Mouse (Mus musculus): ENCODE measurements around the gene Klhl35. TPM values are rescaled to one million over a fixed set of nuclear protein-coding genes. Genes with fewer than 3 reads are reported as not detected.

Klhl35 gene
- total and polyA plus RNA-seq, 2 experiments from 2014 or later: 2.3 to 3.3 TPM

DNA sequence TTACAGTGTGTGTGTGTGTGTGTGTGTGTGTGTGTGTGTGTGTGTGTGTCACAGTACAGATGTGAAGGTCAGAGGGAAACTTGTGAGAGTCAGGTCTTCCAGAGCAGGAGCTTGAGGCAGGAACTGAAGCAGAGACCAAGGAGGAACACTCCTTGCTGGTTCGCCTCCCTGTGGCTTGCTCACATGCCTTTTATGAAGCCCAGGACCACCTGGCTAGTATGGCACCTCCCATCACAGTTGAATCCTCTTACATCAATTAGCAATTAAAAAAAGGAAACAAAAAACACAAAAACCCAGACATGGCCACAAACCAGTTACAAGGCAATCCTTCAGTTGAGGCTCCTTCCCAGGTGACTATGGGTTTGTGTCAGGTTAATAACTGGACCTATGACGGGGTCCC lies 2.7 kb upstream of the Klhl35 start:
- Histone ChIP-seq H3K36me3 (ENCODE audit: insufficient read depth, low read length) (peaks cover 5% of the 10 kb centered on the region; the same call in 1 of the 2 replicates), H3K4me3 (ENCODE audit: low read length) (no peak overlapping the region), H3K9me3 (ENCODE audit: low read length) (no peaks in the 10 kb centered on the region), H3K27ac (no peak overlapping the region), H3K27me3 (ENCODE audit: insufficient read depth, low read length) (no peaks in the 10 kb centered on the region), H3K4me2 (ENCODE audit: low read depth, low read length) (no peak overlapping the region), H3K4me1 (ENCODE audit: insufficient read depth, low read length) (peaks cover 21% of the 10 kb centered on the region), H3K9ac (replicated peaks; ENCODE audit: low read length) (no peak overlapping the region)
- 91% methylated on average over 2 of the region's 2 CpGs for WGBS
- no peak for TF ChIP-seq CTCF (IDR thresholded peaks at IDR 0.05; ENCODE audit: low read depth)
- ATAC-seq (no peak), DNase-seq (ENCODE audit: low spot score) (no peak)

DNA sequence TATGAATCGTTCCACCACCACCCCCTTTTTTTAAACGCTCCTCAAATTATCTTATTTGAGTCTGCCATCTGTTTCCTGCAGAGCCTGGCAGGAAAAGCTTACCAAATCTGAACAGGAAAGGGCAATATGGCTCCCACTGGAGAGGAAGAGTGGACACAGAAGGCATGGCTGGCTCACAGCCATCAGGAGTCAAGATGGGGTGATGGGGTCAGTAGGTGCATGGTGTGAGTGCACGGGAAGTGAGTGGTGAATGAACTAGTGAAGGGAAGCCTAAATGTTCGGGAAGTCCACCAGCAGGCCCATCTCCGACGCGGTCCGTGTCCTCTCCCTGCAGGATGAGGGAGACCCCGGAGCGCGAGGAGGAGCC lies 2.1 kb downstream of the Klhl35 start:
- H3K4me1 ChIP-seq (ENCODE audit: insufficient read depth, low read length): peaks cover 26% of the 10 kb centered on the region
- peak overlapping the region; percentile 67 for H3K4me2 ChIP-seq (ENCODE audit: low read depth, low read length)
- peak overlapping the region; percentile 65 for H3K9ac ChIP-seq (replicated peaks; ENCODE audit: low read length)
- no peak for TF ChIP-seq CTCF (IDR thresholded peaks at IDR 0.05; ENCODE audit: low read depth)
- no peaks in the 10 kb centered on the region for H3K9me3 ChIP-seq (ENCODE audit: low read length)
- ATAC-seq (no peak), DNase-seq (ENCODE audit: low spot score) (peak; percentile 61)
- peak overlapping the region; percentile 92 for H3K27ac ChIP-seq
- no peaks in the 10 kb centered on the region for H3K36me3 ChIP-seq (ENCODE audit: insufficient read depth, low read length)
- peak overlapping the region; percentile 46 for H3K4me3 ChIP-seq (ENCODE audit: low read length)
- 11% methylated on average over 11 of the region's 11 CpGs for WGBS
- H3K27me3 ChIP-seq (ENCODE audit: insufficient read depth, low read length): no peaks in the 10 kb centered on the region

DNA sequence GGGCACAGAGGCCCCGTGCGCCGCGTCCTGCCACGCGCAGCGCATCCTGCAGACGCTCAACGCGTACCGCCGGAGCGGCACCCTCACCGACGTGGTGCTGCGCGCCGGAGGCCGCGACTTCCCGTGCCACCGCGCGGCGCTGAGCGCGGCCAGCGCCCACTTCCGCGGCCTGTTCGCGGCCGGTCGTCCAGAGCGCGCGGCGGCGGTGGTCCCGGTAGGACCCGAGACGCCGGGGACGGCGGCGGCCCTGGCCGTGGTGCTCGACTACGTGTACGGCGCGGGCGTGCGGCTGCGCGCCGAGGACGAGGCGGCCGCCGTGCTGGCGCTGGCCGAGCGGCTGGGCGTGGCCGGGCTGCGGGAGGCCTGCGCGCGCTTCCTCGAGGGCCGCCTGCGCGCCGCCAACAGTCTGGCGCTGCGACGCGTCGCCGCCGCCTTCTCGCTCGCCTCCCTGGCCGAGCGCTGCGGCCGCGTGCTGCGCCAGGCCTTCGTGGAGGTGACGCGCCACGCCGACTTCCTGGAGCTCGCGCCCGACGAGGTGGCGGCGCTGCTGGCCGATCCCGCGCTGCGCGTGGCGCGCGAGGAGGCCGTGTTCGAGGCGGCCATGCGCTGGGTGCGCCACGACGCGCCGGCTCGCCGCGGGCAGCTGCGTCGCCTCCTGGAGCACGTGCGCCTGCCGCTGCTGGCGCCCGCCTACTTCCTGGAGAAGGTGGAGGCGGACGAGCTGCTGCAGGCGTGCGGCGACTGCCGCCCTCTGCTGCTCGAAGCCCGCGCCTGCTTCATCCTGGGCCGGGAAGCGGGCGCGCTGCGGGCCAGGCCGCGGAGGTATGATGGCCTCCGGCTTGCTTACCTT lies 2.7 kb downstream of the Klhl35 start:
- DNase-seq (ENCODE audit: low spot score): peak; percentile 93
- peak overlapping the region; percentile 67 for H3K4me2 ChIP-seq (ENCODE audit: low read depth, low read length)
- peak overlapping the region; percentile 92 for H3K27ac ChIP-seq
- peaks cover 26% of the 10 kb centered on the region for H3K4me1 ChIP-seq (ENCODE audit: insufficient read depth, low read length)
- no peaks in the 10 kb centered on the region for H3K36me3 ChIP-seq (ENCODE audit: insufficient read depth, low read length)
- TF ChIP-seq CTCF (IDR thresholded peaks at IDR 0.05; ENCODE audit: low read depth): peak; percentile 53
- no peaks in the 10 kb centered on the region for H3K27me3 ChIP-seq (ENCODE audit: insufficient read depth, low read length)
- no peaks in the 10 kb centered on the region for H3K9me3 ChIP-seq (ENCODE audit: low read length)
- 2% methylated on average over 121 of the region's 145 CpGs for WGBS
- H3K4me3 ChIP-seq (ENCODE audit: low read length): peak overlapping the region; percentile 46
- peak; percentile 87 for ATAC-seq
- H3K9ac ChIP-seq (replicated peaks; ENCODE audit: low read length): peak overlapping the region; percentile 65

DNA sequence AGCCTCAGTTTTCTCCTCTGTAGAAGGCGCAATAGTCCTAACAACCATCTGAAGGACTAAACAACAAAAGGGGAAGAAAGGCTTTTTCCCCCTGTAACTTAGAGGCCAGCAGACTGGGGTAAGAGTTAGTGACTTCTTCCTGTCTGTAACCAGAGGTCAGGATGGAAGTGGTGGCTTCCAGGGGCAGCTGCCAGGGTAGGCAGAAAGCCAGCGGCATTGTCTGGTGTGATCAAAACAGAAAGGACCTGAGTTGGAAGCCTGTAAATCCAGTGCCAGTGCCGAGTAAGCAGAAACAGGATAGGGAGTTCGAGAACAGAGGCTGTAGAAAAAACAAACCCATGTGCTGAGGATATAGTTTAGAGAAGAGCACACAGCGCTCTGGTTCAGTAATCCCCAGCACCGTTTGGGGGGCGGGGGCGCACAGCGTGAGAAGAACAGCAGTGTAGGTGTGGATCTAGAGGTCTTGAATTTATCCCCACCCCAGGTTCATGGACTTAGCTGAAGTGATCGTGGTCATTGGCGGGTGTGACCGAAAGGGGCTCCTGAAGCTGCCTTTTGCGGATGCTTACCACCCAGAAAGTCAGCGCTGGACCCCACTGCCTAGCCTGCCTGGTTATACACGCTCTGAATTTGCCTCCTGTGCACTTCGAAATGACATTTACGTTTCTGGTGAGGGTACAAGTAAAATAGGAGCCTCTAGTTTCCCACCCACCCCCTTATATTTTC lies 4.0 kb downstream of the Klhl35 start:
- Histone ChIP-seq H3K4me2 (ENCODE audit: low read depth, low read length) (0 out of 2 replicates have a peak overlapping the region, but pooled peaks have one; percentile 67), H3K4me3 (ENCODE audit: low read length) (no peak overlapping the region), H3K27me3 (ENCODE audit: insufficient read depth, low read length) (no peaks in the 10 kb centered on the region), H3K36me3 (ENCODE audit: insufficient read depth, low read length) (no peaks in the 10 kb centered on the region), H3K27ac (peak overlapping the region; percentile 92; the same call in 1 of the 2 replicates), H3K9me3 (ENCODE audit: low read length) (no peaks in the 10 kb centered on the region), H3K4me1 (ENCODE audit: insufficient read depth, low read length) (peaks cover 26% of the 10 kb centered on the region), H3K9ac (replicated peaks; ENCODE audit: low read length) (no peak overlapping the region; the same call in 1 of the 2 replicates)
- ATAC-seq: no peak
- no peak for TF ChIP-seq CTCF (IDR thresholded peaks at IDR 0.05; ENCODE audit: low read depth)
- no peak for DNase-seq (ENCODE audit: low spot score)
- 75% methylated on average over 17 of the region's 17 CpGs for WGBS

DNA sequence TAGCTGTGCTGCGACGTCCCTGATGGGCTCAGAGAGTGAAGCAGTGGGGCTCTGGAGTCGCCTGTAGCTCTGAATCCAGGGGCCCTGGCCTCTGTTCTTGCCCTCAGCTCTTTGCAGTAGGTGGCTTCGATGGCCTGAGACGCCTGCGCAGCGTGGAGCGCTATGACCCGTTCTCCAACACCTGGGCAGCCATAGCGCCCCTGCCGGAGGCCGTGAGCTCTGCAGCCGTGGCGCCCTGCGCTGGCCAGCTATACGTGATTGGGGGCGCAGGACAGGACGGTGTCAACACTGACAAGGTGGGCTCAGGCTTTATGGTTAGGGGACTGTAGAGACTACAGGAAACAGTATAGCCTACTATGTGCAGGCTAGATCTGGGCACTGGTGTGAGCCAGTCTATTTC lies 5.8 kb downstream of the Klhl35 start:
- WGBS: 70% methylated on average over 18 of the region's 18 CpGs

DNA sequence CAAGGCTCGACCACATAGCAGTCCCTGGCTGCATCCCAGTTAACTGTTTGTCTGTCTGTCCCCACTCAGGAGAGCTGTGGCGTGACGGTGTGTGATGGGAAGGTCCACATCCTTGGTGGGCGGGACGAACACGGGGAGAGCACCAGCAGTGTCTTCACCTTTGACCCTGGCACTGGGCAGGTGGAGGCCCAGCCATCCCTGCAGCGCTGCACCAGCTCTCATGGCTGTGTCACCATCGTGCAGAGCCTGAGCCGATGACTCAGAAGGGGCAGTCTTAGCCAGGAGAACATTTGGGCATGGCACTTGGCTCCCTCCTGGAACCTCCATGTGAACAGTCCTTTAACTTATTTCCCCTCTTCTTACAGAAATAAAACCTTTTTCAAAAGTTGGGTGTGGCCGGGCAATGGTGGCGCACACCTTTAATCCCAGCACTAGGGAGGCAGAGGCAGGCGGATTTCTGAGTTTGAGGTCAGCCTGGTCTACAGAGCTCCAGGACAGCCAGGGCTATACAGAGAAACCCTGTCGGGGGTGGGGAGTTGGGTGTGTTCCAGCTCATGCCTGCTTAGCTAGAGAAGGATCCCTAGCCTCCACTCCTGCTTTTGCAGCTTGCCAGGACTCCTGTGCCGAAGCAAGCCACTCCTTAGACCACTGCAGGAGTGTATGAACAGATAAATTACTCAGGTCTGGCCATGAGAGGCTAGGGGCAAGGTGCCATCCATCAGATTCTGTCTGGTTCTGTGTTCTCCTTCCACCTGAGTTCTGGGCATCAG lies 8.0 kb downstream of the Klhl35 start:
- no peak overlapping the region for H3K9ac ChIP-seq (replicated peaks; ENCODE audit: low read length)
- 0 out of 2 replicates have a peak, but pooled peaks cover 9% of the 10 kb centered on the region for H3K4me1 ChIP-seq (ENCODE audit: insufficient read depth, low read length)
- H3K4me3 ChIP-seq (ENCODE audit: low read length): no peak overlapping the region
- no peaks in the 10 kb centered on the region for H3K27me3 ChIP-seq (ENCODE audit: insufficient read depth, low read length)
- 73% methylated on average over 14 of the region's 14 CpGs for WGBS
- ATAC-seq (0 out of 2 replicates have a peak, but pooled peaks have one; percentile 10), DNase-seq (ENCODE audit: low spot score) (no peak)
- H3K4me2 ChIP-seq (ENCODE audit: low read depth, low read length): no peak overlapping the region
- TF ChIP-seq CTCF (IDR thresholded peaks at IDR 0.05; ENCODE audit: low read depth): no peak
- no peak overlapping the region for H3K27ac ChIP-seq
- peaks cover 19% of the 10 kb centered on the region for H3K36me3 ChIP-seq (ENCODE audit: insufficient read depth, low read length)
- no peaks in the 10 kb centered on the region for H3K9me3 ChIP-seq (ENCODE audit: low read length)

More for the DNA sequence above, 5.8 kb downstream of the Klhl35 start:
- Histone ChIP-seq H3K27me3 (ENCODE audit: insufficient read depth, low read length) (no peaks in the 10 kb centered on the region), H3K9ac (replicated peaks; ENCODE audit: low read length) (no peak overlapping the region), H3K4me1 (ENCODE audit: insufficient read depth, low read length) (peaks cover 21% of the 10 kb centered on the region), H3K36me3 (ENCODE audit: insufficient read depth, low read length) (peaks cover under 1% of the 10 kb centered on the region), H3K27ac (no peak overlapping the region), H3K4me2 (ENCODE audit: low read depth, low read length) (no peak overlapping the region), H3K9me3 (ENCODE audit: low read length) (no peaks in the 10 kb centered on the region), H3K4me3 (ENCODE audit: low read length) (no peak overlapping the region)
- no peak for DNase-seq (ENCODE audit: low spot score)
- no peak for ATAC-seq
- TF ChIP-seq CTCF (IDR thresholded peaks at IDR 0.05; ENCODE audit: low read depth): peak; percentile 48
